Mouse (Mus musculus) intestine, postnatal 0 days (tissue): Measurements from ENCODE around the gene Dnah14. TPM values are rescaled to one million over a fixed set of nuclear protein-coding genes. Genes with fewer than 3 reads are reported as not detected.

Experiments
- ATAC-seq: fragments of 200-750 bp; cut with Nextera tagmentation; 2 replicates; pipeline ENCODE4 v1.8.0; 2017; ENCODE audit warnings: mild to moderate bottlenecking, moderate TSS enrichment, moderate library complexity
- H3K27ac ChIP-seq: fragments of 300-500 bp; sonication (generic); 2 replicates; pipeline ENCODE4 v1.5.1; 2014; ENCODE audit warnings: mild to moderate bottlenecking, low read depth, low read length, moderate library complexity
- H3K27me3 ChIP-seq: fragments of 300-500 bp; sonication (generic); replicated peaks from 2 replicates; pipeline ENCODE4 v1.6.1; 2014; ENCODE audit warnings: low read length, mixed read lengths; ENCODE audit not compliant: control insufficient read depth, insufficient read depth
- H3K36me3 ChIP-seq: fragments of 300-500 bp; sonication (generic); 2 replicates; pipeline ENCODE4 v1.6.1; 2014; ENCODE audit warnings: mild to moderate bottlenecking, moderate library complexity; ENCODE audit not compliant: control insufficient read depth, insufficient read depth
- H3K4me1 ChIP-seq: fragments of 300-500 bp; sonication (generic); replicated peaks from 2 replicates; pipeline ENCODE4 v1.6.1; 2014; ENCODE audit warnings: antibody characterized with exemption, low read length, mixed read lengths; ENCODE audit not compliant: control insufficient read depth, insufficient read depth
- H3K4me2 ChIP-seq: fragments of 300-500 bp; sonication (generic); replicated peaks from 2 replicates; pipeline ENCODE4 v1.6.1; 2014; ENCODE audit warnings: low read depth, mild to moderate bottlenecking, moderate library complexity
- H3K4me3 ChIP-seq: fragments of 300-500 bp; sonication (generic); 2 replicates; pipeline ENCODE4 v1.5.1; 2014; ENCODE audit warnings: low read depth, low read length
- H3K9ac ChIP-seq: fragments of 300-500 bp; sonication (generic); 2 replicates; pipeline ENCODE4 v1.6.1; 2014; ENCODE audit warnings: mild to moderate bottlenecking, low read depth, low read length
- H3K9me3 ChIP-seq: fragments of 300-500 bp; sonication (generic); 2 replicates; pipeline ENCODE4 v1.6.1; 2016; ENCODE audit warnings: mixed run types; ENCODE audit not compliant: control insufficient read depth
- CTCF ChIP-seq: sonication (generic); IDR thresholded peaks from 2 replicates; pipeline ENCODE4 v1.5.1; 2016; ENCODE audit warnings: low read depth, mild to moderate bottlenecking, control low read depth, antibody characterized with exemption, moderate library complexity
- WGBS: fragments of 180-500 bp; shearing (Covaris S2); extraction: QIAGEN DNeasy Blood & Tissue Kit; methylation state at CpG from one replicate; pipeline ENCODE4 v1.1.7; 2014; 5-methylcytosine and 5-hydroxymethylcytosine counted together
- polyA plus RNA-seq: library from polyadenylated mRNA; unstranded; fragments of >200 nt; fragmentation: Nextera tagmentation; extraction: Ambion mirVana; gene quantifications from 2 replicates; pipeline ENCODE4 v1.2.1, GENCODE M21; 2015

Dnah14 gene
- polyA plus RNA-seq, 1 experiment from 2014 or later: 1.2 TPM

DNA sequence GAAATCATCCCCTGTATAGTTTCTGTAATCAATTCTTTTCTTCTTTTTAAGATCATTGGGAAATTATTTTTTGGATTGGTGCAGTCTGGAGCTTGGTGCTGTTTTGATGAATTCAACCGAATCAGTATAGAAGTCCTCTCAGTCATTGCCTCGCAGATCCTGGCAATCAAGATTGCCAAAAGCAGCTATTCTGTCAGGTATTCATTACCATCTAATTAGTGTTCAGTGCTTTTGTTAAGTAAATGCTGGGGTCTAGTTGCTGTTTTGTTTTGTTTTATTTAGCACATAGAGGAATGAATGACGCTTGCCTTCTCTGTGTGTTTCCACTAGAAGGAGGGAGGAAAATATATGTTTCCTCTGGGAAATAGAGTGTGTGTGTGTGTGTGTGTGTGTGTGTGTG, 77.1 kb downstream of the Dnah14 start:
- H3K9ac ChIP-seq: no peak overlapping the region
- no peak for TF ChIP-seq CTCF
- ATAC-seq: no peak
- H3K9me3 ChIP-seq: no peaks in the 10 kb centered on the region
- H3K4me1 ChIP-seq: no peaks in the 10 kb centered on the region
- H3K4me2 ChIP-seq: no peak overlapping the region
- no peaks in the 10 kb centered on the region for H3K36me3 ChIP-seq
- no peak overlapping the region for H3K4me3 ChIP-seq
- no peak overlapping the region for H3K27ac ChIP-seq
- WGBS: 72% methylated on average over 3 of the region's 3 CpGs
- no peaks in the 10 kb centered on the region for H3K27me3 ChIP-seq

DNA sequence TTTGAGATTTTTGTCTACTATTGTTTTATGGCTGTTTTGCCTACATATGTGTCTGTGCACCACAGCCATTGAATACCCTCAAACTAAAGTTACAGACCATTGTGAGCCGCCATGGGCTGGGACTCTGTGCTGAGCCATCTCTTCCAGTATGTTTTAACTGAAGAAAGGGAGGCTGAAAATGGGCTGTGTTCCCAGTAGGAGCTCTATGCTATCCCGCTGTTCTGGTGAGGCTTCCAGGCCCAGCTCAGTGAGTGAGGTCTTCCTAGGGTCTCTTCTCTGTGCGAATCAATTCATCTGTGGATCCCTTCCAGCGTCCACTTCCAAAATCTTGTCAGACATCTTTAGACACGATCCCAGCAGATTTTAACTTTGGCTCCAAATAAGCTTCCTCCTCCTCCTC, 80.1 kb downstream of the Dnah14 start:
- Histone ChIP-seq H3K9ac (no peak overlapping the region), H3K27ac (no peak overlapping the region), H3K4me3 (no peak overlapping the region), H3K4me1 (no peaks in the 10 kb centered on the region), H3K4me2 (no peak overlapping the region), H3K36me3 (no peaks in the 10 kb centered on the region), H3K9me3 (no peaks in the 10 kb centered on the region), H3K27me3 (no peaks in the 10 kb centered on the region)
- TF ChIP-seq CTCF: no peak
- WGBS: 91% methylated on average over 5 of the region's 5 CpGs
- no peak for ATAC-seq

DNA sequence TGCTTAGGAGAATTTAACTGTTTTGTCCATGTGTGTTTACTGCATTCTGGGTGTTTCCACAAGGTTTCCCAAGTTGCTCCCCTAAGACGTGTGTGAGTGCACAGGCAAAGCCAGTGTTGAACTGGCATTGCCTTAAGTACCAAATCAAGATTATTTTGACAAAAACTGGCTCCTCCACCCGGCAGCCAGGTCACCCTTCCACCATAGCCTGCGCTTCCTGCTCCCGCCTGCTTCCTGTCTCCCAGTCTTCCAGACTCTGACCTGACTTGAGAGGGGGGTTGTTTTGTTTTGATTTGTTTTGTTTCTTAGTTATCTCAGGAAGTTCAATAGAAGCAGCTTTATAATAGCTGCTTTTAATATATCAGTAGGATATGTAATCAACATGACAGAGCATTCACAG, 90.4 kb downstream of the Dnah14 start:
- no peak overlapping the region for H3K27ac ChIP-seq
- no peaks in the 10 kb centered on the region for H3K9me3 ChIP-seq
- H3K4me1 ChIP-seq: no peaks in the 10 kb centered on the region
- H3K9ac ChIP-seq: no peak overlapping the region
- WGBS: 49% methylated on average over 4 of the region's 4 CpGs
- no peak for TF ChIP-seq CTCF
- ATAC-seq: no peak
- H3K4me3 ChIP-seq: no peak overlapping the region
- H3K36me3 ChIP-seq: no peaks in the 10 kb centered on the region
- no peak overlapping the region for H3K4me2 ChIP-seq
- no peaks in the 10 kb centered on the region for H3K27me3 ChIP-seq

DNA sequence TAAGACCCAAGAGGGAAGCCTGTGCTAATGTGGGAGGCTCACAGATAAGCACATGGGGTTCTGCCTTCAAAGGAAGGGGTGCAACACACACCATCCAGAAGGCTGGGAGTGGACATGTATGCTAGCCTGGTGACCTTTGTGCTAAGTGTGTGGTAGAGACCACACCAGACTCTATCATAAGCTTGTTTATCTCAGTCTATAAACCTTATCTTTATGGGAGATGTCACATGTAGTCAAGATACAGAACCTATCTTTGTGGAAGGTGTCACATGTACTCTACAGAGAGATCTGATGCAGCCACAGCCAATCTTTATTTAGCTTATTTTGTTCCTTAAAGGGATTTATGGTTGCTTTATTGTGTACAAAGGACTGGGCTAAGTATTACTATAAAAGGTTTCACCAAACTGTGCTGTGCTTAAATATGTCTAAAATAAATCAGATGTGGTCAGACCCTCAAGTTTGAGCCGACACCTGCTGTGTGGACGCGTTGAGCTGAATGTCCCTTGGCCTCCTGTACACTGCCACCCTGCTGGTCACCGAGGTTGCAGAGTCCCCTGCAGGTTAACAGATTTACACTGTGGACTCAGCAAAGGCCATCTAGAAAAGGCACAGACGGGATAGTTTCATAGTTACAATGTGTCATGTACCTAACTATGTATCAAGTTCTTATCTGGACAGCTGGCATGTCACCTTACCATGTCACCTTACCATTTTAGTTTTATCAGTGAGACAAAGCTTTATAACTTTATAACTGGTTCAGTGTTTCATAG, 118.6 kb downstream of the Dnah14 start:
- H3K4me3 ChIP-seq: no peak overlapping the region
- H3K4me2 ChIP-seq: no peak overlapping the region
- ATAC-seq: peak; percentile 90
- no peaks in the 10 kb centered on the region for H3K36me3 ChIP-seq
- H3K4me1 ChIP-seq: no peaks in the 10 kb centered on the region
- 36% methylated on average over 5 of the region's 5 CpGs for WGBS
- no peaks in the 10 kb centered on the region for H3K9me3 ChIP-seq
- H3K27ac ChIP-seq: no peak overlapping the region
- no peak overlapping the region for H3K9ac ChIP-seq
- TF ChIP-seq CTCF: no peak
- no peaks in the 10 kb centered on the region for H3K27me3 ChIP-seq

DNA sequence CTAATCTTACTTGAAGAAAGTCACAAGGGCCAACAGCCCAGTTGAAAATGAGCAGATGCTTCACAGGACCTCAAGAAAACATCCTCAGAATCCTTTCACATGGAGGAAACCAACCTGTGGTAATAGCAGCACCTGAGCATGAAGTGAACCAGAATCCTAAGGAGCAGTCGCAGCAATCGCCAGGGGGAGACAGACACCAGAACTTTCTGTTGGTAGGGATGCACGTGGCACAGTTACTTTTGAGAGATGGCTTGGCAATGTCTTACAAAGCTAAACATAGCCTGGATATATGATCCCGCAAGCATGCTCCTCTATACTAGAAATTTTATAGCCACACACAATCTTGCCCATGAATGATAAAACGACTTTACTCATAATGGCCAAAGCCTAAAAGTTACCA, 152.3 kb downstream of the Dnah14 start:
- no peak overlapping the region for H3K4me3 ChIP-seq
- peak; percentile 72 for TF ChIP-seq CTCF
- no peaks in the 10 kb centered on the region for H3K4me1 ChIP-seq
- H3K4me2 ChIP-seq: no peak overlapping the region
- H3K9ac ChIP-seq: no peak overlapping the region
- no peaks in the 10 kb centered on the region for H3K27me3 ChIP-seq
- no peak for ATAC-seq
- H3K27ac ChIP-seq: no peak overlapping the region
- no peaks in the 10 kb centered on the region for H3K36me3 ChIP-seq
- no peaks in the 10 kb centered on the region for H3K9me3 ChIP-seq
- WGBS: 49% methylated on average over 5 of the region's 5 CpGs

DNA sequence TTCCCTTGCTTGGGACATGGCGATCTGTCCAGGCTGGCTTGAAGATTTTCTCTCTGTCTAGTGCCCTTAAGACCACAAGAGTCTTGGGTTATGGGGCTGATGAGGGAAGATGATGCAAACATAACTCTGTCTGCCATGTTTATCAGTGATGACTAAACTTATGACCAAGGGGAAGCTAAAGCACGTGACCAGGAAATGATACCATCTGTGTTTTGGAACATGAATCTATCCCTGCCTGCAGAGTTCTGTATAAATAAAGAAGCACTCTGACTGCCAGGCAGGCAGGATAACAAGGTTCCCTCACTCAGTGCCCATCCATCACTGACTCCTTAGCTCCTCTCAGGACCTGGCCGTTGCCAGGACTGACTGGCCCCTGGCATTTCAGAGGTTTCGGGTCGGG, 157.2 kb downstream of the Dnah14 start:
- no peaks in the 10 kb centered on the region for H3K4me1 ChIP-seq
- no peak overlapping the region for H3K9ac ChIP-seq
- H3K27ac ChIP-seq: no peak overlapping the region
- H3K4me2 ChIP-seq: no peak overlapping the region
- H3K27me3 ChIP-seq: no peaks in the 10 kb centered on the region
- no peaks in the 10 kb centered on the region for H3K36me3 ChIP-seq
- H3K9me3 ChIP-seq: no peaks in the 10 kb centered on the region
- no peak for ATAC-seq
- WGBS: 67% methylated on average over 5 of the region's 5 CpGs
- H3K4me3 ChIP-seq: no peak overlapping the region
- TF ChIP-seq CTCF: no peak
